Mouse (Mus musculus) stomach, embryonic 15.5 days (tissue): ENCODE measurements around the gene Large1. TPM values are rescaled to one million over a fixed set of nuclear protein-coding genes. Genes with fewer than 3 reads are reported as not detected.
"Not testable (repeated sequence)": the region's sequence is repeated elsewhere in the genome, so short reads cannot be mapped to it uniquely, and the experiment has no call there.

Experiments
- ATAC-seq: fragments of 200-750 bp; cut with Nextera tagmentation; 2 replicates; pipeline ENCODE4 v1.8.0; 2017; ENCODE audit warnings: low read depth, moderate number of reproducible peaks, moderate TSS enrichment; ENCODE audit not compliant: insufficient read depth, low FRiP score
- H3K27ac ChIP-seq: fragments of 300-500 bp; sonication (generic); 2 replicates; pipeline ENCODE4 v1.5.1; 2015; ENCODE audit warnings: mild to moderate bottlenecking, inconsistent platforms
- H3K27me3 ChIP-seq: fragments of 300-500 bp; sonication (generic); replicated peaks from 2 replicates; pipeline ENCODE4 v1.6.1; 2015; ENCODE audit warnings: inconsistent platforms
- H3K36me3 ChIP-seq: fragments of 300-500 bp; sonication (generic); 2 replicates; pipeline ENCODE4 v1.6.1; 2015; ENCODE audit warnings: inconsistent platforms
- H3K4me1 ChIP-seq: fragments of 300-500 bp; sonication (generic); 2 replicates; pipeline ENCODE4 v1.6.1; 2015; ENCODE audit warnings: inconsistent platforms
- H3K4me2 ChIP-seq: fragments of 300-500 bp; sonication (generic); 2 replicates; pipeline ENCODE4 v1.6.1; 2015; ENCODE audit warnings: mild to moderate bottlenecking, inconsistent platforms
- H3K4me3 ChIP-seq: fragments of 300-500 bp; sonication (generic); replicated peaks from 2 replicates; pipeline ENCODE4 v1.5.1; 2015; ENCODE audit warnings: inconsistent platforms
- H3K9ac ChIP-seq: fragments of 300-500 bp; sonication (generic); 2 replicates; pipeline ENCODE4 v1.6.1; 2015; ENCODE audit warnings: inconsistent platforms
- H3K9me3 ChIP-seq: fragments of 300-500 bp; sonication (generic); 2 replicates; pipeline ENCODE4 v1.6.1; 2016; ENCODE audit warnings: inconsistent platforms
- WGBS: fragments of 180-500 bp; shearing (Covaris S2); methylation state at CpG from one replicate; pipeline ENCODE4 v1.1.7; 2015; 5-methylcytosine and 5-hydroxymethylcytosine counted together
- polyA plus RNA-seq: library from polyadenylated mRNA; unstranded; fragments of >200 nt; fragmentation: Nextera tagmentation; extraction: Ambion mirVana; gene quantifications from 2 replicates; pipeline ENCODE4 v1.2.1, GENCODE M21; 2015

Large1 gene
- polyA plus RNA-seq, 1 experiment from 2014 or later: 6.3 TPM

GRCm38 (mm10) chr8:73291630-73292029, 61.7 kb downstream of the Large1 start:
- 91% methylated on average over 2 of the region's 2 CpGs for whole genome bisulfite sequencing

GRCm38 (mm10) chr8:73290636-73291035, 62.7 kb downstream of the Large1 start:
- WGBS: 72% methylated on average over 2 of the region's 2 CpGs
- H3K9ac ChIP-seq: no peak overlapping the region
- no peaks in the 10 kb centered on the region for H3K36me3 ChIP-seq
- no peaks in the 10 kb centered on the region for H3K27me3 ChIP-seq
- no peak overlapping the region for H3K4me3 ChIP-seq
- H3K9me3 ChIP-seq: no peaks in the 10 kb centered on the region
- H3K27ac ChIP-seq: no peak overlapping the region
- no peaks in the 10 kb centered on the region for H3K4me1 ChIP-seq
- ATAC-seq: no peak
- H3K4me2 ChIP-seq: no peak overlapping the region

More at GRCm38 (mm10) chr8:73291630-73292029, 61.7 kb downstream of the Large1 start:
- ATAC-seq: no peak
- H3K27me3 ChIP-seq: no peaks in the 10 kb centered on the region
- H3K36me3 ChIP-seq: no peaks in the 10 kb centered on the region
- H3K4me1 ChIP-seq: no peaks in the 10 kb centered on the region
- no peak overlapping the region for H3K9ac ChIP-seq
- H3K9me3 ChIP-seq: no peaks in the 10 kb centered on the region
- H3K4me3 ChIP-seq: no peak overlapping the region
- no peak overlapping the region for H3K4me2 ChIP-seq
- H3K27ac ChIP-seq: no peak overlapping the region

GRCm38 (mm10) chr8:73289831-73290230, 63.5 kb downstream of the Large1 start:
- Histone ChIP-seq H3K27me3 (no peaks in the 10 kb centered on the region), H3K36me3 (no peaks in the 10 kb centered on the region), H3K27ac (no peak overlapping the region), H3K4me2 (no peak overlapping the region), H3K4me3 (no peak overlapping the region), H3K9me3 (no peaks in the 10 kb centered on the region), H3K4me1 (no peaks in the 10 kb centered on the region), H3K9ac (no peak overlapping the region)
- 66% methylated on average over 2 of the region's 2 CpGs for WGBS
- no peak for ATAC-seq

GRCm38 (mm10) chr8:73281996-73282395, 71.3 kb downstream of the Large1 start:
- no peak for ATAC-seq
- WGBS: 88% methylated on average over 4 of the region's 4 CpGs
- H3K9me3 ChIP-seq: no peaks in the 10 kb centered on the region

GRCm38 (mm10) chr8:73276015-73276414, 77.3 kb downstream of the Large1 start:
- H3K27ac ChIP-seq: no peak overlapping the region
- H3K36me3 ChIP-seq: no peaks in the 10 kb centered on the region
- H3K4me2 ChIP-seq: no peak overlapping the region
- H3K4me1 ChIP-seq: no peaks in the 10 kb centered on the region
- ATAC-seq: no peak
- H3K9ac ChIP-seq: no peak overlapping the region
- H3K4me3 ChIP-seq: no peak overlapping the region
- H3K9me3 ChIP-seq: no peaks in the 10 kb centered on the region
- H3K27me3 ChIP-seq: no peaks in the 10 kb centered on the region
- WGBS: 78% methylated on average over 4 of the region's 4 CpGs

More at GRCm38 (mm10) chr8:73281996-73282395, 71.3 kb downstream of the Large1 start:
- H3K27ac ChIP-seq: no peak overlapping the region
- no peaks in the 10 kb centered on the region for H3K27me3 ChIP-seq
- H3K4me3 ChIP-seq: no peak overlapping the region
- H3K4me2 ChIP-seq: no peak overlapping the region
- no peaks in the 10 kb centered on the region for H3K36me3 ChIP-seq
- no peak overlapping the region for H3K9ac ChIP-seq
- H3K4me1 ChIP-seq: no peaks in the 10 kb centered on the region

- not testable (repeated sequence) for H3K36me3 ChIP-seq, H3K27ac ChIP-seq, H3K4me1 ChIP-seq, H3K9ac ChIP-seq, ATAC-seq, H3K9me3 ChIP-seq, H3K4me2 ChIP-seq, H3K27me3 ChIP-seq, H3K4me3 ChIP-seq
- 52% methylated on average over 4 of the region's 4 CpGs for WGBS
These were observed 77.9 kb downstream of the Large1 start for GRCm38 (mm10) chr8:73275445-73275844.

- Histone ChIP-seq H3K4me3 (no peak overlapping the region), H3K4me1 (no peaks in the 10 kb centered on the region), H3K36me3 (no peaks in the 10 kb centered on the region), H3K9me3 (no peaks in the 10 kb centered on the region), H3K27ac (no peak overlapping the region), H3K9ac (no peak overlapping the region), H3K4me2 (no peak overlapping the region), H3K27me3 (no peaks in the 10 kb centered on the region)
- no peak for ATAC-seq
These were observed 80.2 kb downstream of the Large1 start for GRCm38 (mm10) chr8:73273150-73273549.

- H3K9me3 ChIP-seq: no peaks in the 10 kb centered on the region
- no peak for ATAC-seq
- no peak overlapping the region for H3K4me2 ChIP-seq
- H3K27me3 ChIP-seq: no peaks in the 10 kb centered on the region
- no peak overlapping the region for H3K27ac ChIP-seq
- no peak overlapping the region for H3K9ac ChIP-seq
- H3K4me1 ChIP-seq: no peaks in the 10 kb centered on the region
- H3K36me3 ChIP-seq: no peaks in the 10 kb centered on the region
- no peak overlapping the region for H3K4me3 ChIP-seq
These were observed 82.3 kb downstream of the Large1 start for GRCm38 (mm10) chr8:73270991-73271390.

GRCm38 (mm10) chr8:73257981-73258380, 95.4 kb downstream of the Large1 start:
- Histone ChIP-seq H3K4me3 (no peak overlapping the region), H3K4me2 (no peak overlapping the region), H3K27ac (no peak overlapping the region), H3K9ac (no peak overlapping the region), H3K27me3 (no peaks in the 10 kb centered on the region), H3K36me3 (no peaks in the 10 kb centered on the region), H3K9me3 (no peaks in the 10 kb centered on the region), H3K4me1 (no peaks in the 10 kb centered on the region)
- ATAC-seq: no peak
- WGBS: 51% methylated on average over 2 of the region's 2 CpGs

- H3K4me1 ChIP-seq: no peaks in the 10 kb centered on the region
- no peaks in the 10 kb centered on the region for H3K36me3 ChIP-seq
- no peaks in the 10 kb centered on the region for H3K27me3 ChIP-seq
- H3K4me3 ChIP-seq: no peak overlapping the region
- no peak overlapping the region for H3K4me2 ChIP-seq
- H3K9me3 ChIP-seq: no peaks in the 10 kb centered on the region
- H3K9ac ChIP-seq: no peak overlapping the region
- WGBS: 92% methylated on average over 3 of the region's 3 CpGs
- H3K27ac ChIP-seq: no peak overlapping the region
- no peak for ATAC-seq
These were observed 109.2 kb downstream of the Large1 start for GRCm38 (mm10) chr8:73244186-73244585.

- no peak for ATAC-seq
- Histone ChIP-seq H3K36me3 (no peaks in the 10 kb centered on the region), H3K9ac (no peak overlapping the region), H3K4me1 (no peaks in the 10 kb centered on the region), H3K4me3 (no peak overlapping the region), H3K27me3 (no peaks in the 10 kb centered on the region), H3K9me3 (no peaks in the 10 kb centered on the region), H3K27ac (no peak overlapping the region), H3K4me2 (no peak overlapping the region)
- WGBS: 46% methylated on average over 1 of the region's 1 CpGs
These were observed 111.3 kb downstream of the Large1 start for GRCm38 (mm10) chr8:73242066-73242465.

GRCm38 (mm10) chr8:73234209-73234608, 119.1 kb downstream of the Large1 start:
- no peak overlapping the region for H3K4me2 ChIP-seq
- no peaks in the 10 kb centered on the region for H3K27me3 ChIP-seq
- H3K9ac ChIP-seq: no peak overlapping the region
- no peak for ATAC-seq
- no peak overlapping the region for H3K4me3 ChIP-seq
- H3K36me3 ChIP-seq: no peaks in the 10 kb centered on the region
- no peak overlapping the region for H3K27ac ChIP-seq
- 83% methylated on average over 1 of the region's 1 CpGs for WGBS
- H3K4me1 ChIP-seq: no peaks in the 10 kb centered on the region
- no peaks in the 10 kb centered on the region for H3K9me3 ChIP-seq

- H3K36me3 ChIP-seq: no peaks in the 10 kb centered on the region
- no peak overlapping the region for H3K4me2 ChIP-seq
- H3K4me1 ChIP-seq: no peaks in the 10 kb centered on the region
- 0 out of 2 replicates have a peak, but pooled peaks have one; percentile 39 for ATAC-seq
- H3K9ac ChIP-seq: no peak overlapping the region
- H3K27me3 ChIP-seq: no peaks in the 10 kb centered on the region
- H3K4me3 ChIP-seq: no peak overlapping the region
- H3K27ac ChIP-seq: no peak overlapping the region
- WGBS: 38% methylated on average over 6 of the region's 6 CpGs
- H3K9me3 ChIP-seq: no peaks in the 10 kb centered on the region
These were observed 119.8 kb downstream of the Large1 start for GRCm38 (mm10) chr8:73233358-73234041.
